Mouse (Mus musculus): ENCODE results near the gene Disp2. TPM values are rescaled to one million over a fixed set of nuclear protein-coding genes. Genes with fewer than 3 reads are reported as not detected.

Disp2 gene
- total and polyA plus RNA-seq, 3 experiments: 0.15 to 0.43 TPM; not detected in 1

- TF ChIP-seq ELF1 (IDR thresholded peaks at IDR 0.05; ENCODE audit: low read depth, low read length) (no peak), CHD2 (IDR thresholded peaks at IDR 0.05; ENCODE audit: low read length) (no peak), RAD21 (IDR thresholded peaks at IDR 0.05; ENCODE audit: low read depth, low read length) (no peak), MYB (IDR thresholded peaks at IDR 0.05; ENCODE audit: low read depth, low read length) (no peak), TBP (IDR thresholded peaks at IDR 0.05; ENCODE audit: low read depth, low read length) (no peak), KAT2A (conservative IDR thresholded peaks at IDR 0.05; ENCODE audit: low read depth, low read length) (no peak), POLR2AphosphoS2 (IDR thresholded peaks at IDR 0.05; ENCODE audit: low read length) (no peak), JUND (IDR thresholded peaks at IDR 0.05; ENCODE audit: low read depth, low read length) (no peak), EP300 (IDR thresholded peaks at IDR 0.05; ENCODE audit: low read depth in 1 of 2, low read length in 2 of 2) (no peak), CTCF (IDR thresholded peaks at IDR 0.05 in 2 of 3, conservative IDR thresholded peaks at IDR 0.05 in 1 of 3; ENCODE audit: control insufficient read depth in 1 of 3, insufficient read depth in 1 of 3, low read depth in 2 of 3, low read length in 3 of 3, poor library complexity in 1 of 3, severe bottlenecking in 1 of 3) (no peak), POLR2AphosphoS5 (IDR thresholded peaks at IDR 0.05; ENCODE audit: borderline replicate concordance, low read depth, low read length) (no peak), GATA1 (IDR thresholded peaks at IDR 0.05; ENCODE audit: low read depth, low read length) (no peak), HCFC1 (IDR thresholded peaks at IDR 0.05; ENCODE audit: low read depth, low read length) (no peak), TCF12 (IDR thresholded peaks at IDR 0.05; ENCODE audit: low read depth, low read length) (no peak), MEF2A (IDR thresholded peaks at IDR 0.05; ENCODE audit: extremely low read depth, insufficient replicate concordance, low read depth, low read length, poor library complexity, severe bottlenecking) (no peak)
- Histone ChIP-seq H3K9ac (ENCODE audit: control insufficient read depth, low read depth, low read length, poor library complexity, severe bottlenecking) (no peak overlapping the region), H3K36me3 (ENCODE audit: control insufficient read depth in 1 of 2, insufficient read depth in 2 of 2, low read length in 2 of 2) (peaks cover 3 to 30% of the 10 kb centered on the region in 2 experiments; a peak in 3 of 4 replicates), H3K4me1 (ENCODE audit: control insufficient read depth in 1 of 2, insufficient read depth in 2 of 2, low read length in 2 of 2) (peaks cover 4 to 22% of the 10 kb centered on the region in 2 experiments), H3K9me3 (replicated peaks; ENCODE audit: insufficient read depth, low read length) (no peaks in the 10 kb centered on the region), H3K27me3 (ENCODE audit: control insufficient read depth in 1 of 2, insufficient read depth in 2 of 2, low read length in 2 of 2) (no peaks in the 10 kb centered on the region), H3K27ac (ENCODE audit: control insufficient read depth, low read depth, low read length) (no peak overlapping the region), H3K4me3 (ENCODE audit: control insufficient read depth in 1 of 2, insufficient read depth in 1 of 2, low read depth in 2 of 2, low read length in 2 of 2) (no peak overlapping the region), H3K79me2 (ENCODE audit: control insufficient read depth, insufficient read depth, low read length, poor library complexity) (peaks cover 25% of the 10 kb centered on the region)
- DNase-seq (ENCODE audit: low read depth, low spot score): no peak
Measured at GRCm38 (mm10) chr2:118749341-118749884, 30.1 kb upstream of the Disp2 start.

GRCm38 (mm10) chr2:118750476-118750875 lies 29.0 kb upstream of the Disp2 start:
- H3K27ac ChIP-seq (ENCODE audit: control insufficient read depth, low read depth, low read length): no peak overlapping the region
- H3K4me3 ChIP-seq (ENCODE audit: control insufficient read depth in 1 of 2, insufficient read depth in 1 of 2, low read depth in 2 of 2, low read length in 2 of 2): no peak overlapping the region

More at GRCm38 (mm10) chr2:118750476-118750875, 29.0 kb upstream of the Disp2 start:
- Histone ChIP-seq H3K36me3 (ENCODE audit: control insufficient read depth in 1 of 2, insufficient read depth in 2 of 2, low read length in 2 of 2) (peaks cover 3 to 30% of the 10 kb centered on the region in 2 experiments; a peak in 3 of 4 replicates), H3K79me2 (ENCODE audit: control insufficient read depth, insufficient read depth, low read length, poor library complexity) (peaks cover 25% of the 10 kb centered on the region), H3K27me3 (ENCODE audit: control insufficient read depth in 1 of 2, insufficient read depth in 2 of 2, low read length in 2 of 2) (no peaks in the 10 kb centered on the region), H3K9ac (ENCODE audit: control insufficient read depth, low read depth, low read length, poor library complexity, severe bottlenecking) (no peak overlapping the region), H3K9me3 (replicated peaks; ENCODE audit: insufficient read depth, low read length) (no peaks in the 10 kb centered on the region), H3K4me1 (ENCODE audit: control insufficient read depth in 1 of 2, insufficient read depth in 2 of 2, low read length in 2 of 2) (peaks cover 4 to 16% of the 10 kb centered on the region in 2 experiments)
- no peak for TF ChIP-seq JUND (IDR thresholded peaks at IDR 0.05; ENCODE audit: low read depth, low read length)
- no peak for TF ChIP-seq SMC3 (IDR thresholded peaks at IDR 0.05; ENCODE audit: low read depth, low read length)
- no peak for TF ChIP-seq GATA1 (IDR thresholded peaks at IDR 0.05; ENCODE audit: low read depth, low read length)
- TF ChIP-seq KAT2A (conservative IDR thresholded peaks at IDR 0.05; ENCODE audit: low read depth, low read length): no peak
- no peak for TF ChIP-seq EP300 (IDR thresholded peaks at IDR 0.05; ENCODE audit: low read depth in 1 of 2, low read length in 2 of 2)
- no peak for TF ChIP-seq POLR2AphosphoS5 (IDR thresholded peaks at IDR 0.05; ENCODE audit: borderline replicate concordance, low read depth, low read length)
- no peak for TF ChIP-seq ETS1 (IDR thresholded peaks at IDR 0.05; ENCODE audit: low read depth, low read length)
- no peak for TF ChIP-seq E2F4 (IDR thresholded peaks at IDR 0.05; ENCODE audit: borderline replicate concordance, low read depth, low read length)
- TF ChIP-seq POLR2A (IDR thresholded peaks at IDR 0.05; ENCODE audit: control insufficient read depth in 1 of 2, insufficient read depth in 1 of 2, low read depth in 1 of 2, low read length in 2 of 2, poor library complexity in 1 of 2): no peak
- TF ChIP-seq MEF2A (IDR thresholded peaks at IDR 0.05; ENCODE audit: extremely low read depth, insufficient replicate concordance, low read depth, low read length, poor library complexity, severe bottlenecking): no peak
- no peak for TF ChIP-seq CTCF (IDR thresholded peaks at IDR 0.05 in 2 of 3, conservative IDR thresholded peaks at IDR 0.05 in 1 of 3; ENCODE audit: control insufficient read depth in 1 of 3, insufficient read depth in 1 of 3, low read depth in 2 of 3, low read length in 3 of 3, poor library complexity in 1 of 3, severe bottlenecking in 1 of 3)
- no peak for TF ChIP-seq MYB (IDR thresholded peaks at IDR 0.05; ENCODE audit: low read depth, low read length)
- no peak for TF ChIP-seq USF1 (IDR thresholded peaks at IDR 0.05; ENCODE audit: low read depth, low read length)
- no peak for TF ChIP-seq HCFC1 (IDR thresholded peaks at IDR 0.05; ENCODE audit: low read depth, low read length)
- DNase-seq (ENCODE audit: low read depth, low spot score): no peak

Data from MEL (cell line).